Comparison of ENCODE assay signal across 16 mouse cellular contexts in the genomic region with DNA sequence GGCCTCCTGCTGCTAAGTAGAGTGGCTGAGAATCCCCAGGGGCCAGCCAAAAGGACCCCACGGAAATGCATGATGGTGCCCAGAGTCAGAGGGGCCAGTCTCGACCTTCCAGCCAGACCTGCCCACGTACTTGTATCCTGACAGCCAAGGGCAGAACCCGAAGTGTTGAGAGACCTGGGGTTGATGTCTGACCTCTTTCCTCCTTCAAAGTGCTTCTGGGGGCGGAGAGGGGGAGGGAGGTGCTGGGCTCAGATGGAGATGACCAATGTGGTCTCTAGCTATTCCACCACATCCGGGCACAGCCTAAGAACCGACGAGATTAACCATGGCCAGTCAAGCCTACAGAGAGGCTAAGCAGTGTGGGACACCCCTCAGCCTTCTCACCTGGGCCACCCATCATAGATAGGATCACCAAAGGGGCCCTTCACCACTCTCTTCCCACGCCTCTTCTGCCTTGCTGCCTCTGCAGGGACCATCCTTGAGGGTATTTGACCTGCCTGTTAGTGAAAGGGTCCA. TPM values are rescaled to one million over a fixed set of nuclear protein-coding genes. Genes with fewer than 3 reads are reported as not detected.
DNase-seq lines count a peak whose midpoint lies in the region; ATAC-seq lines count a peak whose summit lies in the region.
"Had no signal": no experiment of that assay in that cellular context is flagged by ENCODE, and none has a peak within 500 bp of the region (broad histone marks: within the 10 kb centered on the region; RNA-seq: fewer than 3 reads in every experiment).

No protein-coding gene starts in this region.

- ATAC-seq in hindbrain, embryonic 13.5 days (ENCODE audit: low FRiP score), result no peak
- ATAC-seq: midbrain, embryonic 16.5 days had no signal

- H3K36me3 ChIP-seq in hindbrain, embryonic 13.5 days, result peaks cover 75% of the 10 kb centered on the region
- no peaks in the 10 kb centered on the region for H3K36me3 ChIP-seq in hindbrain, embryonic 10.5 days

- peak overlapping the region; percentile 44; the same call in 1 of the 2 replicates for H3K27ac ChIP-seq in hindbrain, embryonic 13.5 days
- no peak overlapping the region for H3K27ac ChIP-seq in hindbrain, embryonic 10.5 days
- H3K27ac ChIP-seq: heart, embryonic 10.5 days; liver, embryonic 14.5 days; stomach, embryonic 15.5 days had no signal

- no peaks in the 10 kb centered on the region for H3K27me3 ChIP-seq in hindbrain, embryonic 13.5 days
- peaks cover 56% of the 10 kb centered on the region for H3K27me3 ChIP-seq in hindbrain, embryonic 10.5 days (ENCODE audit: insufficient read depth, poor library complexity, severe bottlenecking)
- H3K27me3 ChIP-seq: stomach, embryonic 15.5 days had no signal

- H3K4me2 ChIP-seq in hindbrain, embryonic 13.5 days, result no peak overlapping the region
- H3K4me2 ChIP-seq: stomach, embryonic 15.5 days had no signal

- 90% methylated on average over 9 of the region's 9 CpGs for WGBS in hindbrain, embryonic 13.5 days
- WGBS in hindbrain, embryonic 10.5 days, result 81% methylated on average over 9 of the region's 9 CpGs

- peaks cover 64% of the 10 kb centered on the region for H3K4me1 ChIP-seq in hindbrain, embryonic 13.5 days (replicated peaks)
- H3K4me1 ChIP-seq in hindbrain, embryonic 10.5 days (replicated peaks), result peaks cover 26% of the 10 kb centered on the region

- H3K9ac ChIP-seq in hindbrain, embryonic 13.5 days, result peak overlapping the region; percentile 19; the same call in 1 of the 2 replicates
- H3K9ac ChIP-seq: liver, embryonic 14.5 days; stomach, embryonic 15.5 days had no signal

- DNase-seq in adrenal gland, postnatal 25 days, result peak; percentile 2
- DNase-seq in adrenal gland, postnatal 10 days, result no peak
- no peak for DNase-seq in hindbrain, embryonic 10.5 days (ENCODE audit: low spot score)
- DNase-seq in left cerebral cortex, postnatal 4 days, result peak; percentile 5
- DNase-seq in left cerebral cortex, adult 8-10 months (ENCODE audit: low spot score in 2 of 2), result no peak
- DNase-seq in cerebellum, postnatal 25 days, result peak; percentile 23 to 36
- no peak for DNase-seq in right cerebral cortex, adult 18-20 months
- DNase-seq: lung, postnatal 4 days; thymus, postnatal 36 days had no signal

- intact Hi-C loops in left cerebral cortex, postnatal 4 days (cut with DNase I), result loop anchor here (5.0 to 10.0 kb wide), 2 partner anchors 98 to 440 kb away; no protein-coding TSS in a partner anchor

- H3K4me3 ChIP-seq in hindbrain, embryonic 13.5 days, result no peak overlapping the region
- H3K4me3 ChIP-seq in hindbrain, embryonic 10.5 days, result no peak overlapping the region
- H3K4me3 ChIP-seq: heart, embryonic 10.5 days; stomach, embryonic 15.5 days had no signal

- H3K9me3 ChIP-seq in hindbrain, embryonic 13.5 days, result no peaks in the 10 kb centered on the region
- no peaks in the 10 kb centered on the region for H3K9me3 ChIP-seq in hindbrain, embryonic 10.5 days
- H3K9me3 ChIP-seq: heart, embryonic 10.5 days; stomach, embryonic 15.5 days had no signal

RNA-seq across cellular contexts. Expression of a gene that starts 29.7 kb away (rescaled TPM):
- 28.5 and 42.3 TPM in 2 replicates for total RNA-seq in adrenal gland, postnatal 25 days (2021)
- total RNA-seq in adrenal gland, postnatal 10 days (2021), result 100 to 1,000 TPM in 1 of 2 experiments, 10 to 100 TPM in 1; 95.3 to 120 TPM
- polyA plus RNA-seq in hindbrain, embryonic 13.5 days (2015; fragmentation: Nextera tagmentation; extraction: Ambion mirVana), result 1.2 and 1.7 TPM in 2 replicates
- polyA plus RNA-seq in hindbrain, embryonic 10.5 days (2016; fragmentation: Nextera tagmentation; extraction: Ambion mirVana), result 0.24 and 0.62 TPM in 2 replicates
- 1 to 10 TPM; 1.0 to 1.8 TPM for total RNA-seq in left cerebral cortex, postnatal 4 days (2021)
- 1 to 10 TPM; 2.8 to 3.6 (median 3.3) TPM for total RNA-seq in left cerebral cortex, adult 8-10 months (2022)
- total RNA-seq: common myeloid progenitor, adult 5-6 weeks; hematopoietic stem cell, adult 5-6 weeks had no signal

Comparison
In these comparisons a context has a peak if more than half of its experiments do, and no peak if none do; other contexts are left out.
1. DNase-seq: peak in adrenal gland, postnatal 25 days (single experiment), left cerebral cortex, postnatal 4 days (single experiment) and cerebellum, postnatal 25 days (2 of 2); none in adrenal gland, postnatal 10 days (single experiment), hindbrain, embryonic 10.5 days (single experiment), left cerebral cortex, adult 8-10 months (0 of 2) and right cerebral cortex, adult 18-20 months (single experiment).